Mouse (Mus musculus): ENCODE measurements around the gene Podxl2.
A peak's percentile ranks its signal among the peaks of the same experiment; 100 is the strongest.

Gene Podxl2

GRCm38 (mm10) chr6:88826965-88827364 is 47.9 kb downstream of the Podxl2 start:
- DNase-seq = no peak

- DNase-seq = no peak
These were observed 48.3 kb downstream of the Podxl2 start for GRCm38 (mm10) chr6:88826545-88826944.

GRCm38 (mm10) chr6:88826088-88826487 is 48.8 kb downstream of the Podxl2 start:
- DNase-seq = no peak

- DNase-seq = no peak
These were observed 50.7 kb downstream of the Podxl2 start for GRCm38 (mm10) chr6:88824183-88824582.

- DNase-seq = no peak
These were observed 52.9 kb downstream of the Podxl2 start for GRCm38 (mm10) chr6:88821901-88822300.

- DNase-seq = no peak
These were observed 53.5 kb downstream of the Podxl2 start for GRCm38 (mm10) chr6:88821294-88821693.

GRCm38 (mm10) chr6:88820853-88821252 is 54.0 kb downstream of the Podxl2 start:
- DNase-seq = no peak

GRCm38 (mm10) chr6:88816913-88817312 is 57.9 kb downstream of the Podxl2 start:
- DNase-seq = no peak

GRCm38 (mm10) chr6:88815489-88815888 is 59.4 kb downstream of the Podxl2 start:
- DNase-seq = no peak

GRCm38 (mm10) chr6:88815036-88815435 is 59.8 kb downstream of the Podxl2 start:
- no peak for DNase-seq

GRCm38 (mm10) chr6:88813832-88814231 is 61.0 kb downstream of the Podxl2 start:
- no peak for DNase-seq

- peak; percentile 59 to 66 for DNase-seq
These were observed 62.0 kb downstream of the Podxl2 start for GRCm38 (mm10) chr6:88812886-88813285.

GRCm38 (mm10) chr6:88811880-88812400 is 62.9 kb downstream of the Podxl2 start:
- peak in 1 of 2 experiments; percentile 18 for DNase-seq

- peak in 1 of 2 experiments; percentile 15 for DNase-seq
These were observed 63.4 kb downstream of the Podxl2 start for GRCm38 (mm10) chr6:88811396-88811795.

- no peak for DNase-seq
These were observed 64.6 kb downstream of the Podxl2 start for GRCm38 (mm10) chr6:88810291-88810690.

GRCm38 (mm10) chr6:88809091-88810037 is 65.5 kb downstream of the Podxl2 start:
- no peak for DNase-seq

- DNase-seq = no peak
These were observed 69.8 kb downstream of the Podxl2 start for GRCm38 (mm10) chr6:88804966-88805577.

GRCm38 (mm10) chr6:88803957-88804695 is 70.7 kb downstream of the Podxl2 start:
- no peak for DNase-seq

GRCm38 (mm10) chr6:88803051-88803450 is 71.8 kb downstream of the Podxl2 start:
- no peak for DNase-seq

- DNase-seq = no peak
These were observed 74.1 kb downstream of the Podxl2 start for GRCm38 (mm10) chr6:88800735-88801134.

GRCm38 (mm10) chr6:88800191-88800590 is 74.7 kb downstream of the Podxl2 start:
- no peak for DNase-seq

GRCm38 (mm10) chr6:88794561-88794971 is 80.3 kb downstream of the Podxl2 start:
- DNase-seq = no peak

- DNase-seq = no peak
These were observed 81.0 kb downstream of the Podxl2 start for GRCm38 (mm10) chr6:88793872-88794271.

All from B cell, adult 2 months (primary cell).